ENCODE assay signal across 17 mouse cellular contexts in genomic region chr1:39123081-39123812, GRCm38 (mm10).
DNase-seq lines count a peak whose midpoint lies in the region; ATAC-seq and TF ChIP-seq lines count a peak whose summit lies in the region.
"Had no signal": no experiment of that assay in that cellular context is flagged by ENCODE, and none has a peak within 500 bp of the region (broad histone marks: within the 10 kb centered on the region; RNA-seq: fewer than 3 reads in every experiment).

No protein-coding gene starts in this region.

- WGBS in forebrain, embryonic 10.5 days: 73% methylated on average over 10 of the region's 10 CpGs
- 73% methylated on average over 10 of the region's 10 CpGs for WGBS in forebrain, embryonic 13.5 days
- 18% methylated on average over 10 of the region's 10 CpGs for WGBS in liver, embryonic 12.5 days (ENCODE audit: insufficient replicate concordance)
- 33% methylated on average over 10 of the region's 10 CpGs for WGBS in liver, postnatal 0 days (ENCODE audit: insufficient replicate concordance)

- no peak overlapping the region for H3K4me2 ChIP-seq in forebrain, embryonic 13.5 days
- peak overlapping the region; percentile 14; the same call in 1 of the 2 replicates for H3K4me2 ChIP-seq in liver, embryonic 12.5 days
- no peak overlapping the region for H3K4me2 ChIP-seq in liver, postnatal 0 days (ENCODE audit: low read depth, low read length)
- H3K4me2 ChIP-seq: embryonic facial prominence, embryonic 13.5 days; limb, embryonic 12.5 days; lung, embryonic 15.5 days had no signal

- H3K9me3 ChIP-seq in forebrain, embryonic 10.5 days: peaks cover 7% of the 10 kb centered on the region; the same call in 1 of the 2 replicates
- H3K9me3 ChIP-seq in forebrain, embryonic 13.5 days (replicated peaks): no peaks in the 10 kb centered on the region
- H3K9me3 ChIP-seq in liver, embryonic 12.5 days (replicated peaks): 0 out of 2 replicates have a peak, but pooled peaks cover 6% of the 10 kb centered on the region
- H3K9me3 ChIP-seq in liver, postnatal 0 days (ENCODE audit: low read length): no peaks in the 10 kb centered on the region
- H3K9me3 ChIP-seq: embryonic facial prominence, embryonic 13.5 days; lung, embryonic 15.5 days had no signal

- no peak overlapping the region for H3K9ac ChIP-seq in forebrain, embryonic 13.5 days
- H3K9ac ChIP-seq in liver, embryonic 12.5 days: no peak overlapping the region
- H3K9ac ChIP-seq in liver, postnatal 0 days (replicated peaks): no peak overlapping the region
- H3K9ac ChIP-seq: embryonic facial prominence, embryonic 13.5 days; limb, embryonic 12.5 days; lung, embryonic 15.5 days had no signal

- TF ChIP-seq EP300 in liver, postnatal 0 days (IDR thresholded peaks at IDR 0.05; ENCODE audit: low read depth): no peak

- 0 out of 2 replicates have a peak overlapping the region, but pooled peaks have one; percentile 25 for H3K27ac ChIP-seq in forebrain, embryonic 10.5 days
- H3K27ac ChIP-seq in forebrain, embryonic 13.5 days: no peak overlapping the region
- no peak overlapping the region for H3K27ac ChIP-seq in liver, embryonic 12.5 days
- no peak overlapping the region for H3K27ac ChIP-seq in liver, postnatal 0 days (ENCODE audit: low read depth)
- H3K27ac ChIP-seq: embryonic facial prominence, embryonic 13.5 days; gastrocnemius, adult 2 months; heart, adult 2 months; limb, embryonic 12.5 days; lung, embryonic 15.5 days had no signal

- no peak for TF ChIP-seq CTCF in liver, postnatal 0 days (IDR thresholded peaks at IDR 0.05; ENCODE audit: low read depth)

- no peaks in the 10 kb centered on the region for H3K27me3 ChIP-seq in forebrain, embryonic 10.5 days (ENCODE audit: poor library complexity, severe bottlenecking)
- H3K27me3 ChIP-seq in forebrain, embryonic 13.5 days: no peaks in the 10 kb centered on the region
- no peaks in the 10 kb centered on the region for H3K27me3 ChIP-seq in liver, embryonic 12.5 days (replicated peaks)
- H3K27me3 ChIP-seq in liver, postnatal 0 days (ENCODE audit: insufficient read depth, low read length): no peaks in the 10 kb centered on the region
- H3K27me3 ChIP-seq: embryonic facial prominence, embryonic 13.5 days; limb, embryonic 12.5 days; lung, embryonic 15.5 days had no signal

- H3K4me3 ChIP-seq in forebrain, embryonic 10.5 days: no peak overlapping the region
- H3K4me3 ChIP-seq in forebrain, embryonic 13.5 days: no peak overlapping the region
- no peak overlapping the region for H3K4me3 ChIP-seq in liver, embryonic 12.5 days
- no peak overlapping the region for H3K4me3 ChIP-seq in liver, postnatal 0 days (ENCODE audit: low read depth, low read length)
- H3K4me3 ChIP-seq: embryonic facial prominence, embryonic 13.5 days; gastrocnemius, adult 2 months; heart, adult 2 months; limb, embryonic 12.5 days; lung, embryonic 15.5 days had no signal

- H3K36me3 ChIP-seq in forebrain, embryonic 10.5 days (replicated peaks): no peaks in the 10 kb centered on the region
- no peaks in the 10 kb centered on the region for H3K36me3 ChIP-seq in forebrain, embryonic 13.5 days (ENCODE audit: poor library complexity, severe bottlenecking)
- no peaks in the 10 kb centered on the region for H3K36me3 ChIP-seq in liver, embryonic 12.5 days
- H3K36me3 ChIP-seq in liver, postnatal 0 days (replicated peaks; ENCODE audit: insufficient read depth, low read length): no peaks in the 10 kb centered on the region
- H3K36me3 ChIP-seq: embryonic facial prominence, embryonic 13.5 days; limb, embryonic 12.5 days; lung, embryonic 15.5 days had no signal

- H3K4me1 ChIP-seq in forebrain, embryonic 10.5 days: peaks cover 13% of the 10 kb centered on the region
- H3K4me1 ChIP-seq in forebrain, embryonic 13.5 days: no peaks in the 10 kb centered on the region
- H3K4me1 ChIP-seq in liver, embryonic 12.5 days: peaks cover 11% of the 10 kb centered on the region
- H3K4me1 ChIP-seq in liver, postnatal 0 days (ENCODE audit: insufficient read depth): no peaks in the 10 kb centered on the region
- H3K4me1 ChIP-seq: limb, embryonic 12.5 days; lung, embryonic 15.5 days had no signal

- no peak for DNase-seq in forebrain, embryonic 10.5 days (ENCODE audit: extremely low spot score, low spot score)
- DNase-seq in liver, postnatal 0 days: no peak
- DNase-seq in naive thymus-derived CD4-positive, alpha-beta T cell, adult 2 months (ENCODE audit: low read depth): peak; percentile 46
- DNase-seq in spleen, adult 18-20 months: no peak
- DNase-seq in T-cell, adult 2 months (ENCODE audit: low spot score): no peak
- DNase-seq: adrenal gland, adult 2 months; cerebellum, postnatal 14 days; gastrocnemius, adult 2 months; heart, adult 2 months; kidney, postnatal 10 days had no signal

- ATAC-seq in forebrain, embryonic 13.5 days: no peak
- ATAC-seq in liver, embryonic 12.5 days: no peak
- no peak for ATAC-seq in liver, postnatal 0 days
- ATAC-seq in common myeloid progenitor, adult 5-6 weeks (replicated peaks; ENCODE audit: low read depth, poor library complexity, severe bottlenecking): peak; percentile 47; the same call in 1 of the 2 replicates
- ATAC-seq: forebrain, embryonic 14.5 days had no signal
